Mouse (Mus musculus): Measurements from ENCODE around the gene Cib4. TPM values are rescaled to one million over a fixed set of nuclear protein-coding genes. Genes with fewer than 3 reads are reported as not detected.

Gene Cib4
- total RNA-seq, 2 experiments from 2014 or later: not detected

GRCm38 (mm10) chr5:30438931-30439330 is 106.7 kb downstream of the Cib4 start:
- no peak for DNase-seq

Other genes with a start within 250 kb of the Cib4 start
- gene Otof, start 83.9 kb downstream of the Cib4 start, total RNA-seq (2021): under 1 TPM; 0.35 to 0.36 TPM
- not detected for gene 1700001C02Rik, start 79.8 kb downstream of the Cib4 start, total RNA-seq (2021)
- gene Kcnk3, start 42.3 kb upstream of the Cib4 start, total RNA-seq (2021): 1 to 10 TPM; 1.2 to 1.8 TPM
- 10 to 100 TPM; 13.3 to 15.4 TPM for gene Slc35f6, start 102.1 kb upstream of the Cib4 start, total RNA-seq (2021)
- 10 to 100 TPM; 16.7 to 17.2 TPM for gene Cenpa, start 120.9 kb upstream of the Cib4 start, total RNA-seq (2021)
- 1 to 10 TPM; 2.7 to 3.2 TPM for gene Dpysl5, start 165.7 kb upstream of the Cib4 start, total RNA-seq (2021)